16 mouse cellular contexts compared by ENCODE assay signal in genomic region chr15:87596731-87597130, GRCm38 (mm10). TPM values are rescaled to one million over a fixed set of nuclear protein-coding genes. Genes with fewer than 3 reads are reported as not detected.
DNase-seq lines count a peak whose midpoint lies in the region; ATAC-seq lines count a peak whose summit lies in the region.
"Had no signal": no experiment of that assay in that cellular context is flagged by ENCODE, and none has a peak within 500 bp of the region (broad histone marks: within the 10 kb centered on the region; RNA-seq: fewer than 3 reads in every experiment).

No protein-coding gene starts in this region.

- ATAC-seq in kidney, embryonic 15.5 days (replicated peaks; ENCODE audit: low FRiP score), result no peak
- no peak for ATAC-seq in intestine, embryonic 16.5 days

- no peak overlapping the region for H3K9ac ChIP-seq in kidney, embryonic 15.5 days
- no peak overlapping the region for H3K9ac ChIP-seq in intestine, embryonic 16.5 days (ENCODE audit: low read depth, low read length)
- H3K9ac ChIP-seq: limb, embryonic 12.5 days; liver, embryonic 14.5 days had no signal

- no peaks in the 10 kb centered on the region for H3K9me3 ChIP-seq in kidney, embryonic 15.5 days (replicated peaks)
- H3K9me3 ChIP-seq in intestine, embryonic 16.5 days (ENCODE audit: control insufficient read depth, low read length), result no peaks in the 10 kb centered on the region
- H3K9me3 ChIP-seq: limb, embryonic 12.5 days had no signal

- H3K27me3 ChIP-seq in kidney, embryonic 15.5 days, result no peaks in the 10 kb centered on the region
- no peaks in the 10 kb centered on the region for H3K27me3 ChIP-seq in intestine, embryonic 16.5 days (replicated peaks; ENCODE audit: control insufficient read depth, insufficient read depth, low read length)
- H3K27me3 ChIP-seq: limb, embryonic 12.5 days had no signal

- H3K27ac ChIP-seq in kidney, embryonic 15.5 days, result no peak overlapping the region
- H3K27ac ChIP-seq in intestine, embryonic 16.5 days (ENCODE audit: low read length), result no peak overlapping the region
- H3K27ac ChIP-seq: hindbrain, postnatal 0 days; limb, embryonic 12.5 days; liver, embryonic 14.5 days had no signal

- no peaks in the 10 kb centered on the region for H3K4me1 ChIP-seq in kidney, embryonic 15.5 days
- no peaks in the 10 kb centered on the region for H3K4me1 ChIP-seq in intestine, embryonic 16.5 days (ENCODE audit: control insufficient read depth, insufficient read depth, low read length)
- H3K4me1 ChIP-seq: limb, embryonic 12.5 days had no signal

- 84% methylated on average over 8 of the region's 8 CpGs for WGBS in kidney, embryonic 15.5 days
- WGBS in intestine, embryonic 16.5 days, result 88% methylated on average over 8 of the region's 8 CpGs

- peak; percentile 16 for DNase-seq in kidney, adult 11 months
- DNase-seq in brain, adult 2 months (ENCODE audit: low read depth, low spot score), result peak; percentile 55
- peak; percentile 60 for DNase-seq in cerebellum, adult 9-10 months
- DNase-seq in kidney, postnatal 14 days, result peak; percentile 29
- DNase-seq in right cerebral cortex, postnatal 25 days, result no peak
- DNase-seq: gastrocnemius, postnatal 25 days; thymus, postnatal 4 days had no signal

- no peaks in the 10 kb centered on the region for H3K36me3 ChIP-seq in kidney, embryonic 15.5 days
- no peaks in the 10 kb centered on the region for H3K36me3 ChIP-seq in intestine, embryonic 16.5 days (ENCODE audit: control insufficient read depth, insufficient read depth, low read length)
- H3K36me3 ChIP-seq: G1E; limb, embryonic 12.5 days had no signal

- H3K4me3 ChIP-seq in kidney, embryonic 15.5 days (replicated peaks), result no peak overlapping the region
- H3K4me3 ChIP-seq in intestine, embryonic 16.5 days (ENCODE audit: low read length), result no peak overlapping the region
- H3K4me3 ChIP-seq: limb, embryonic 12.5 days; myocyte had no signal

- H3K4me2 ChIP-seq in kidney, embryonic 15.5 days, result no peak overlapping the region
- H3K4me2 ChIP-seq in intestine, embryonic 16.5 days (ENCODE audit: low read depth, low read length), result no peak overlapping the region
- H3K4me2 ChIP-seq: heart, embryonic 11.5 days; limb, embryonic 12.5 days; midbrain, embryonic 11.5 days had no signal

RNA-seq across cellular contexts. Expression of gene Fam19a5, which starts 52.6 kb away (rescaled TPM):
- polyA plus RNA-seq in kidney, embryonic 15.5 days (2015; fragmentation: Nextera tagmentation; extraction: Ambion mirVana), result 4.7 and 5.2 TPM in 2 replicates
- 2.0 and 2.1 TPM in 2 replicates for polyA plus RNA-seq in intestine, embryonic 16.5 days (2015; fragmentation: Nextera tagmentation; extraction: Ambion mirVana)
- polyA plus RNA-seq: G1E had no signal
